Mouse (Mus musculus): ENCODE measurements around the gene Akt1. TPM values are rescaled to one million over a fixed set of nuclear protein-coding genes. Genes with fewer than 3 reads are reported as not detected.

The Akt1 gene
- polyA plus RNA-seq, 1 experiment: 105 TPM

DNA sequence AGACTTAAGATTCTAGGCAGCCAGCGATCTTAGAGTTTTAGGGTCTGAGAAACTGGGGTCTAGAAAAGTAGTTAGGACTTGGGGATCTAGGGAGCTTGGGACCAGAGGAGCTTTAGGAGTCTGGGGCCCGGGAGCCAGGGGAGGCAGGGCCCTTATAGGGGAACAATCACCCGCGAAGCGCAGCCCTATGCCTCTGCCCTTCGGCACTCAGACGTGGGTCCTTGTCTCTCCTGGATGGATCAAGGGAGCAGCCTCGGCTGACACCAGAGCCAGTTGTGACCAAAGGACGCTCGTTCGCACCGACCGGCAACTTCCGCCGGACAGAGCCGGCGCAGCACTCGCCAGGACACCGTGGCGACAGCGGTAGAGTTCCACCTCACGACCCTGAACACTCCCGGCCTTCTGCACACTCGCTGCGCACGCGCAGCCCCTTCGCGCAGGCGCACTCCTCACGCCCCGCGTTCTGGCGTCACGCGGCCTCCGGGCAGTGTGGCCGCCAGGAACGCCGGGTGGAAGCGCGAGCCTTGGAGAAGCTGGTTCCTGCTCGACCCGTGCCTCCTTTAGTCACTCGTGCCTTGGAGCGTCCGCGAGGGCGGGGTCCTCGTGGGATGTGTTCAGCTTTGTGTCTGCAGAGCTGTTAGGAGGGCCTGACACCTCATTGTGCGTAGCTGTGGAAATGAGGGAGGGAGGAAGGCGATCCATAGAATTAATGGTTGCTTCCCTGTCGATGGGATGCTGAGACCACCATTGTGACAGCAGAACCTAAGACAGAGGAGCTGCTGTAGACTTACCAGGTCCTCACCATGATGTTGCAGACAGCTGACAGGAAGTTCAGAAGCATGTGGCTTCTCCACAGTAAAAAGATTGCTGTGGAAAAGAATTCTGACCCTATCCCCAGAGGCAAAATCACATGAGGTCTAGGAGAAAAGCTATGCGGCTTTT, 18.8 kb upstream of the Akt1 start:
- 2% methylated on average over 54 of the region's 54 CpGs for WGBS
- H3K4me1 ChIP-seq (ENCODE audit: control insufficient read depth, insufficient read depth, insufficient read length): peaks cover 2% of the 10 kb centered on the region; the same call in 1 of the 2 replicates
- no peaks in the 10 kb centered on the region for H3K36me3 ChIP-seq (ENCODE audit: control insufficient read depth, insufficient read depth, low read length)
- peak overlapping the region; percentile 68 for H3K4me3 ChIP-seq (ENCODE audit: extremely low read depth, insufficient read depth, insufficient read length)
- peak; percentile 77 to 89 for DNase-seq (ENCODE audit: low read depth in 1 of 2, low spot score in 2 of 2)
- TF ChIP-seq CTCF (IDR thresholded peaks at IDR 0.05; ENCODE audit: extremely low read depth, insufficient read depth, insufficient read length, insufficient replicate concordance) (no peak), POLR2A (IDR thresholded peaks at IDR 0.05; ENCODE audit: low read depth, low read length) (peak; percentile 87)
- H3K27me3 ChIP-seq (ENCODE audit: control insufficient read depth, insufficient read depth, low read length): no peaks in the 10 kb centered on the region
- peak overlapping the region; percentile 63 for H3K27ac ChIP-seq (ENCODE audit: insufficient read depth, low read length)

DNA sequence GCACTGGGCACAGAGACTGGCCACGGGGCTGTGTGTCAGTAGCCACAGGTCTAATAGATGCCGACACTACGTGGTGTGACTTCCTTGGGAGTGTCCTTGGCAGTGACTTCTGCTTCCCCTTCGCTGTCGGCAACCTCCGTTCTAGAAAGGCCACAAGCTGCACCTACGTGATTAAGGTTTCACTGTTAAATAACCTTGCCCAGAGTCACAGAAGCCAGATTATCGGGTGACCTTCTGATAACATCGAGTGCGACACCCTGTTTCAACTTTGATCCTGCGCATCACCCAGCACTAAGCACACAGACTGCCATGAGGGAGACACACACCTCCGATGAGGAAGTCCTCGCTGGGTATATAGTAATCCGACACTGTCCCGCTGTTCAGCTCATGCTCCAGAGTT, 13.8 kb upstream of the Akt1 start:
- no peak for TF ChIP-seq CTCF (IDR thresholded peaks at IDR 0.05; ENCODE audit: extremely low read depth, insufficient read depth, insufficient read length, insufficient replicate concordance)
- TF ChIP-seq POLR2A (IDR thresholded peaks at IDR 0.05; ENCODE audit: low read depth, low read length): peak; percentile 44
- peak overlapping the region; percentile 56 for H3K4me3 ChIP-seq (ENCODE audit: extremely low read depth, insufficient read depth, insufficient read length)
- no peaks in the 10 kb centered on the region for H3K27me3 ChIP-seq (ENCODE audit: control insufficient read depth, insufficient read depth, low read length)
- H3K27ac ChIP-seq (ENCODE audit: insufficient read depth, low read length): peak overlapping the region; percentile 54; the same call in 1 of the 2 replicates
- WGBS: 10% methylated on average over 15 of the region's 15 CpGs
- DNase-seq (ENCODE audit: low read depth in 1 of 2, low spot score in 2 of 2): no peak
- H3K36me3 ChIP-seq (ENCODE audit: control insufficient read depth, insufficient read depth, low read length): no peaks in the 10 kb centered on the region
- peaks cover 2% of the 10 kb centered on the region; the same call in 1 of the 2 replicates for H3K4me1 ChIP-seq (ENCODE audit: control insufficient read depth, insufficient read depth, insufficient read length)

DNA sequence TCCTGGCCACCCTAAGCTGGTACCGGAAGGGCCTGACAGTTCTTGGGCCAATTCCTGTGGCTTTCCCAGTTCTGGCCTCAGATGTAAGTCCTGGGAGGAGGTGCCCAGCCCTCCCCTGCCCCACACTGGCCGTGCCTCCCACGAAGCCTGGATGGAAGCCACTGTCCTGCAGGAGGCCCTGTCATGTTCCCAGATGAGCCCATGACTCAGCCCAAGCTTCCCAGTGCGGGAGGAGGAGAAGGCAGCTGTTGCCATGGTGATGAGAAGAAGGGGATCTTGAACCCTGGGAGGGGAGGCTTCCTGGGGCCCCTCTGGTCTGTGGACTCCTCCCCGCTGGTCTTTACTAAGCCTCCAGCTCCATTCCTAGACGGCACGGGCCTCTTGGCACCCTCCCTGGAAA, 8.7 kb upstream of the Akt1 start:
- WGBS: 84% methylated on average over 7 of the region's 7 CpGs
- TF ChIP-seq POLR2A (IDR thresholded peaks at IDR 0.05; ENCODE audit: low read depth, low read length) (no peak), CTCF (IDR thresholded peaks at IDR 0.05; ENCODE audit: extremely low read depth, insufficient read depth, insufficient read length, insufficient replicate concordance) (no peak)
- Histone ChIP-seq H3K4me1 (ENCODE audit: control insufficient read depth, insufficient read depth, insufficient read length) (peaks cover 6% of the 10 kb centered on the region), H3K36me3 (ENCODE audit: control insufficient read depth, insufficient read depth, low read length) (no peaks in the 10 kb centered on the region), H3K4me3 (ENCODE audit: extremely low read depth, insufficient read depth, insufficient read length) (no peak overlapping the region), H3K27me3 (ENCODE audit: control insufficient read depth, insufficient read depth, low read length) (peaks cover 6% of the 10 kb centered on the region), H3K27ac (ENCODE audit: insufficient read depth, low read length) (no peak overlapping the region)
- DNase-seq (ENCODE audit: low read depth in 1 of 2, low spot score in 2 of 2): no peak

DNA sequence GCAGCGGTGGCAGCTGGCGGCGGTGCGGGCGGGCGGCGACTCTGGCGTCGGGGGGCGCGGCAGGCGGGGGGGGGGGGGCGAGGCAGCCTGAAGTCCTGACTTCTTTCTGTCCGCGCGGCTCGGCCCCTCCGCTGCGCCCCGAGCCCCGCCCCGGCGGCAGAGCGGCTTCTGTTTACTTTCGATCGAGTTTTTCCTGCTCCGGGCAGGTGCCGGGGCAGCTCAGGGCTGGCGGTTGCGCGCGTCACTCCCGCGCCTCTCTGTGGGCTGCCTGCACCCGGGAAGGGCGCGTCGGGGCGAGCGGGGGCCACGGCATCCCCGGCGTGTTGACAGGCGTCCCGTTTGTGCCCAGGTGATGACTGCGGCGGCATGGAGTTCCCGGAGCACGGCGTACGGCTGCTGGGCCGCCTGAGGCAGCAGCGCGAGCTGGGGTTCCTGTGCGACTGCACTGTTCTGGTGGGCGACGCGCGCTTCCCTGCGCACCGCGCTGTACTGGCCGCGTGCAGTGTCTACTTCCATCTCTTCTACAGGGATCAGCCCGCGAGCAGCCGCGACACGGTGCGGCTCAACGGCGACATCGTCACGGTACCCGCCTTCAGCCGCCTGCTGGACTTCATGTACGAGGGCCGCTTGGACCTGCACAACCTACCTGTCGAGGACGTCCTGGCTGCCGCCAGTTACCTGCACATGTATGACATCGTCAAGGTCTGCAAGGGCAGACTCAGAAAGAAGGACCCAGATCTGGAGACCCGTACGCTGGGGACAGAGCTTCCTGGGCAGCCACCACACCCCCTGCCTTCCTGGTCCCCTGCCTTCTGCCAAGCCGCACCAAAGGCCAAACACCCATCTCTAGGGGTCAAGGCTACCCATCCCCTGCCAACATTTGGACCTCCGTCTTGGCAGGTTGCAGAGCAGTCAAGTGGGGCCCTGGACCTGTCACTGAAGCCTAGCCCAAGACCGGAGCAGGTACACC, 4.6 kb upstream of the Akt1 start:
- H3K4me3 ChIP-seq (ENCODE audit: extremely low read depth, insufficient read depth, insufficient read length): peak overlapping the region; percentile 75
- peaks cover 10% of the 10 kb centered on the region for H3K4me1 ChIP-seq (ENCODE audit: control insufficient read depth, insufficient read depth, insufficient read length)
- no peak overlapping the region for H3K27ac ChIP-seq (ENCODE audit: insufficient read depth, low read length)
- DNase-seq (ENCODE audit: low read depth in 1 of 2, low spot score in 2 of 2): peak in 1 of 2 experiments; percentile 33
- peaks cover 6% of the 10 kb centered on the region for H3K27me3 ChIP-seq (ENCODE audit: control insufficient read depth, insufficient read depth, low read length)
- 10% methylated on average over 78 of the region's 87 CpGs for WGBS
- no peak for TF ChIP-seq POLR2A (IDR thresholded peaks at IDR 0.05; ENCODE audit: low read depth, low read length)
- no peak for TF ChIP-seq CTCF (IDR thresholded peaks at IDR 0.05; ENCODE audit: extremely low read depth, insufficient read depth, insufficient read length, insufficient replicate concordance)
- no peaks in the 10 kb centered on the region for H3K36me3 ChIP-seq (ENCODE audit: control insufficient read depth, insufficient read depth, low read length)

GRCm38 (mm10) chr12:112678555-112679026, 3.9 kb upstream of the Akt1 start, which contains the start of gene Zbtb42:
Zbtb42 (plus strand) TSS chr12:112678828.
- 1% methylated on average over 60 of the region's 60 CpGs for WGBS
- Histone ChIP-seq H3K36me3 (ENCODE audit: control insufficient read depth, insufficient read depth, low read length) (no peaks in the 10 kb centered on the region), H3K4me3 (ENCODE audit: extremely low read depth, insufficient read depth, insufficient read length) (peak within 1 kb of the TSS; percentile 75), H3K27me3 (ENCODE audit: control insufficient read depth, insufficient read depth, low read length) (peaks cover 6% of the 10 kb centered on the region), H3K27ac (ENCODE audit: insufficient read depth, low read length) (no peak within 1 kb of the TSS), H3K4me1 (ENCODE audit: control insufficient read depth, insufficient read depth, insufficient read length) (peaks cover 10% of the 10 kb centered on the region)
- TF ChIP-seq CTCF (IDR thresholded peaks at IDR 0.05; ENCODE audit: extremely low read depth, insufficient read depth, insufficient read length, insufficient replicate concordance) (no peak), POLR2A (IDR thresholded peaks at IDR 0.05; ENCODE audit: low read depth, low read length) (no peak)
- peak in 1 of 2 experiments; percentile 29 for DNase-seq (ENCODE audit: low read depth in 1 of 2, low spot score in 2 of 2)

DNA sequence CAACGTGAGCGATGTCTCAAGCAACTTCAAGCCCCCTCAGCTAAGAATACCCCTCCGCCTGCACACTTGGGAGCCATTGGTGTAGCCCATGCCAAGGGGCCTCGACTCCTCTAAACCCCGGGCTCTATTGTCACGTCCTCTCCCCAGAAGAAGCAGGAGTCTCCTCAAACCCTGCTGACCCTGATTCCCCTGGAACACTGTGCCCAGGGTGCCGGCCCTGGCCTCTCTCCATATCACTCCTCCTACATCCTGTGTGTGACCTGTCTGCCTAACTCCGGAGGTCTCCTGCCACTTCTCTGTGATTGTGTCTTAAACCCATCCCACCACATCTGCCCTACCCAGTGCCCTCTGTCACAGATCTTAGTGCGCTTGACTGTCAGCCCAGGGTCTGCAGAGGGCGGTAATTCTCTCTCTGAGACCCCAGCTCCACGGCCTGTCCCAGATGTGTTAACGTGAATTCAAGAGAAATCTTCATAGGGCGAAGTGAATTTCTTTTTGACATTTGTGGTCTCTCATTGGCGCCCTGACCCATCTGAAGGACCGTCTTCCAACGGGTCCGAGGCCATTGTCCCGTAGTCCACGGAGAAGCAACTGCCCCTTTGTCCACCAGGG, 3.4 kb upstream of the Akt1 start:
- DNase-seq (ENCODE audit: low read depth in 1 of 2, low spot score in 2 of 2): no peak
- H3K4me3 ChIP-seq (ENCODE audit: extremely low read depth, insufficient read depth, insufficient read length): peak overlapping the region; percentile 75; the same call in 1 of the 2 replicates
- H3K27ac ChIP-seq (ENCODE audit: insufficient read depth, low read length): no peak overlapping the region
- peaks cover 12% of the 10 kb centered on the region for H3K4me1 ChIP-seq (ENCODE audit: control insufficient read depth, insufficient read depth, insufficient read length)
- 47% methylated on average over 19 of the region's 19 CpGs for WGBS
- H3K27me3 ChIP-seq (ENCODE audit: control insufficient read depth, insufficient read depth, low read length): peaks cover 6% of the 10 kb centered on the region
- no peak for TF ChIP-seq CTCF (IDR thresholded peaks at IDR 0.05; ENCODE audit: extremely low read depth, insufficient read depth, insufficient read length, insufficient replicate concordance)
- no peaks in the 10 kb centered on the region for H3K36me3 ChIP-seq (ENCODE audit: control insufficient read depth, insufficient read depth, low read length)
